Mouse (Mus musculus) naive thymus-derived CD4-positive, alpha-beta T cell, adult 2 months (primary cell): ENCODE data around the gene Zic1.

Experiments
- DNase-seq: peaks from one replicate; pipeline ENCODE4 v3.0.0-alpha.2; 2011; ENCODE audit warnings: low read depth

Zic1 gene

DNA sequence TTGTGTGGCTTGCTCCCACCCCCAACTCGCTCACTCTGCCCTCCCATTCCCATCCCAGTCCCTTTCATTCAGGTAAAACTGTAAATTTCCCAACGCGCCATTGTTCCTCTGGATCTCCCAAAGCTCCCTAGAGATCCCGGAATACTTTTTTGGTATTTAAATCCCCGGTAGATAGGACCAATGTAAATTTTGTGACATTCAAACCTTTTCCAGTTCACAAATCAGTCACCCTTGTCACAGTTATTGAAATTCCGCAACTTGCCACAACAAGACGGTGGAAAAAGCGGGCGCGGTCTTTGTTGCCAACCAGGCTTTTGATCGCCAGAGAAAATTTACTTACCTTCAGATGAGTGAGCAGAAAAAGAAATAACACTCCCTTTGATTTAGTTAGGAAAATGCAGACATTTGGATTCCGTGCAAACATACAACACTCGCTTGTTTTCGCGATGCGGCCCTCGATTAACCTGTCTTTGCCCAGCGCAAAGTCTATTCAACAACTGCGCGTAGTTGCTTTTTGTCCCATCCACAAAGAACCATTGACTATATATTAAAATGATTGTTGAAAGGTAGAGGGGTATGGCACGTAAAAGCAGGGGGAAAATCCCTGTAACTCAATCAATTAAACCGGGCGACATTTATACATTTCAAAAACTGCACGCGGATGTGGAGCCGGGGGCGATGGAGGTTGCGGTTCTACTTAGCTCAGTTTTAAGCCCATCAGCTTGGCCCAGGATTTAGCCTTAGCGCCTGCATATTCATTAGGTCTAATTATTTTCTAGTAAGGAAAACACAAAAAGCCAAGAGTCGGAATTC, 1.6 kb upstream of the Zic1 start:
- no peak for DNase-seq

DNA sequence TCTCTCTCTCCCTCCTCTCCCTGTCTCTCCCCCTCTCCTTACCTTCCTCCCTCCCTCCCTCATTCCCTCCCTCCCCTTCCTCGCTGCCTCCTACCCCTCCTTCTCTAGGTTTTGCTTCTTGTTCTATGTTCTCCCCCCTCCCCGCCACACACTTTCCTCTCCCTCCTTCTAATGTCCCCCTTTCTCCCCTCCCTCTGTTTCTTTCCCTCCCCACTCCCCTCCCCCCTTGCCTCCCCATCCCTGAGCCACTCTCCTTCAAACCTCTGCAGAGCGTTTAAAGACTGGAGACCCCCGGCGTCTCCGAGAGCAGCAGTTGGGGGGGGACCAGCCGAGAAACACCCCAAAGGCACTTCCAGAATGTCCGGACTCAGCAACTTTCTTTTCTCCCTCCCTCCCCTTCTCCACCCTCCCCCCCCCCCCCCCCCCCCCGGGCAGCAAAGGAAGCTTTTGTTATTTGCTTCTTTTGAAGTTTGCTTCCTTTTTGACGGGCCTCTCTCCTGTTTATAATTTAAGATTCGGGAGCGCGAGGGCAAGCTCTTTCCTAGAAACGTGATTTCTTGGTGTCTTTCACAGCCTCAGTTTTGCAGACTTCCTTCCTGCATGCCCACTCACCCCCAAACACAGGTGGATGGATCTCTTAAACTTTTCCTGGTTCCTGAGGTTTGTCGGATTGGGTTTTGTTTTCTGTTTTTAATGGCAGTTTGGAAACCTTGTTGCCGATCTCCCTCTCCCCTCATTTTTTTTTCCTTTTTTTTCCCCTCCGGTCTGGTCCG, 802 bp upstream of the Zic1 start:
- DNase-seq = no peak

DNA sequence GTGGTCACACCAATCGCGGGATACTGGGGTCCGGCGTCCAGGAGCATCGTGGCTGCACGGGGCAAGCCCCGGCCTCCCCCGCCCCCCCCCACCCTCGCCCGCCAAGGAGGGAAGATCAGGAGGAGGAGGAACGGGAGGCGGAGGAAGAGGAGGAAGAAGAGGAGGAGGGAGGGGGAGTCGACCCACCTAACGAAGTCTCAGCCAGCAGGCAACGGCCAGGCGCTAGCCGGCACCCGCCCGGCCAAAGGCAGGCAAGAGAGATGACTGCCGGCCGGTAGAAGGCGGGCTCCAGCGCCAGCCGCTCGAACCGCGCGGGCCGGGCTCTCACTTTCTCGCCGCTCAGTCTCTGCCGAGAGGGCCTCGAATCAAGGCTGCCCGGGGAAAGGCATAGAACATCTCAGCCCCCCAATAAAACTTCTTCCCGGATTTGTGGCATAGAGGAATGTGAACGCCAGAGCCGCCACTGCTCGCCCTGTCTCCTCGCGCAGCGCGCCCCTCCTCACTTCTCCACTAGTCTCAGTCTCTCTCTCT, 574 bp downstream of the Zic1 start:
- DNase-seq = no peak

DNA sequence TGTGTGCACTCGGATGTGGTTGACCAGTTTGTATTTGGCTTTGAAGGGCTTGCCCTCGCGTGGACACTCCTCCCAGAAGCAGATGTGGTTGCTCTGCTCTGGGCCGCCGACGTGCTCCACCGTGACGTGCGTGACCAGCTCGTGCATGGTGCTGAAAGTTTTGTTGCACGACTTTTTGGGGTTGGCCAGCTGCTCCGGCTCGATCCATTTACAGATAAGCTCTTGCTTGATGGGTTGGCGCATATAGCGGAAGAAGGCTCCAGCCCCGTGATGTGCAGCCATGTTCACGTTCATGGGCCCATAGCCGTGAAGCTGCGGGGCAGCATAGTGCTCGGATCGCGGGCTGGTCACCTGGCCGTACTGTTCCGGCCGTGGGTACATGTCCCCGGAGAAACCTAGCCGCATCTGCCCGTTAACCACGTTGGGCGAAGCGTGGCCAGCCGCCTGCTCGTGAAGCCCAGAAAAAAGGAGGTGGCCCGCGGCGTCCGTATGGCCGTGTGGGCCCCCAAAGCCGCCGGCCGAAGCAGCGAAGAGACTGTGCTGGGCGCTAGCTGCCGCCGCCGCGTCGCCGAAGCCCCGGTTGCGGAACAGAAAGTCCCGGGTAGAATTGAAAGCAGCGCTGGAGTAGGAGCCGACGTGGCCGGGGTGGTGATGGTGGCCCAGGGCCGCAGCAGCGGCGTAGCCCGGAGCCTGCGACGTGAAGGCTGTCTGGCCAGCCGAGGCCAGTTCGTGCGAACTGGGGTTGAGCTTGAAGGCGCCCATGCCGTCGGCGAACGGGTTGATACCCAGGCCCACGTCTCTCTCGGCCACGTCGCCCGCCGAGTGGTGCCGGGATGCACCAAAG, 1.3 kb downstream of the Zic1 start:
- peak; percentile 2 for DNase-seq

DNA sequence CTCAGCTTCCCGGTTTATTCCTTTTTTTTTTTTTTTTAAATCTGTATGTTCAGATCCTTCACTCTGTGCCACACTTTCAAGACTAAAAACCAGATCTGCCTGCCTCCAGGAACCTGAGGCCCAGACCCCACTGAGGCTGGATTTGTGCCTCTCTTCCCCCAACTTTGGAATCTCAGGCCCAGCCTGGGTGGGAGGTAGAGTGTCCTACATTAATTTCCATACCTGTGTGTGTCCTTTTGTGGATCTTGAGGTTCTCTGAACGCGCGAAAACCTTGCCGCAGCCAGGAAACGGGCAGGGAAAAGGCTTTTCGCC, 1.8 kb downstream of the Zic1 start:
- no peak for DNase-seq

DNA sequence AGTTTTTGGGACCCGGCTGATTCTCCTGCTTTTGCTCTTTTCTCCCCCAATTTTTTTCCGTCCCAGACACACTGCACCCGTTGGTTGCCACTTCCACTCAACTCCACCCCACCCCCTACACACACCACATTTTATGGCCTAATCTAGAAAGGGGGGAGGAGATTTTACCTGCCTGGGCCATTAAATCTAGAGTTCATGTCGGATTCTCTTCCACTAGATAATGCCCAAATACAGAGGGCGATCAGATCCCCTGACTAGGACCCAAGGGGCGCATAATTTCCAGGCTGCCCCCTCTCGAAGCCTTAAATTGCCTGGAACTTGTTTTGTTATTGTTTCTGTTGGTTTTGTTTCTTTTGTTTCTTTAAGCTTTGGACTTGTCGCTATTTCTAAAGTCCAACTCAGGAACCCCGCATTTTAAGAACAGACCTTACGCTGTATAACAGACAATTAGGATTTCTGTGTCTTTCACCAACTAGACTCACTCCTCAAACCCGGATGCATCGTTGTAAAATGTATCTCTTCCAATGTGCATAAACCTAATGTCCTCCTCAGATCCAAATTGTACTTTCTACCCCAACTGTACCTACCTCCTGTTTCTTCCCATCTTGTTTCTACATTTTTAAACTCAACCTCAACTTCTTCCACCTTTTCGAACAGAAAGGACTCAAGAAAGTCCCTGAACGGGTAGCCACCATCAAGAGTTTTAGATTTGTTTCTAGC, 2.4 kb downstream of the Zic1 start:
- DNase-seq = no peak

DNA sequence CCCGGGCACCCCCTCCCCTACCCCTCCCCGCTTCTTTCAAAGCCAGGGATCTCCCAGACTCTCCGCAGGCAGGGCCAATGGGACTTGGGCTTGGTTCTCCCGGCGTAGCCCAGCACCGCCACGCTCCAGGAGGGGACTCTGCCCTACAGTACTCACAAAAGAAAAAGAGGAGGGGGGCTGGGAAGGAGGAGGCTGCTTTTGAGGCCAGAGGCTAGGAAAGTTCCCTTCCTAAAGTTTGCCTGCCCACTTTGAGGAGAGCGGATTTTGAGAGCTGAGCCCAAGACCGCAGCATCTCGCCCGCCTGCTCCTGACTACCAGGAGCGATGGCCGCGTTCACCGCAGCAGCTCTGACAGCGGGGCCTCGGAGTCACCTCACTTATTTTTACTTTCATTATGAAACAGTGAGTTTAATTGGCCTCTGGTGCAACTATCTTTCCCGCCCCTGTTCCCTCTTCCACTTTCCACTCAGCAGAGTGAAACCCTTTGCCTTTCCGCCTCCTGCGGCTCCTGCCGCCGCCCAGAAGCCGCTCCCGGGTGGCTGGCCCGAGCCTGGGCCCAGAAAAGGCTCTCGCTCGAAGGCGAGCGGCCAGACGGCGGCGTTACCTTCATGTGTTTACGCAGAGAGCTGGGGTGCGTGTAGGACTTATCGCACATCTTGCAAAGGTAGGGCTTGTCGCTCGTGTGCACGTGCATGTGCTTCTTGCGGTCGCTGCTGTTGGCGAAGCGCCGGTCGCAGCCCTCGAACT, 3.6 kb downstream of the Zic1 start, which contains the start of gene Zic4:
Zic4 (plus strand) TSS at position 558 of the 746 bp plus-strand sequence.
- DNase-seq = no peak

DNA sequence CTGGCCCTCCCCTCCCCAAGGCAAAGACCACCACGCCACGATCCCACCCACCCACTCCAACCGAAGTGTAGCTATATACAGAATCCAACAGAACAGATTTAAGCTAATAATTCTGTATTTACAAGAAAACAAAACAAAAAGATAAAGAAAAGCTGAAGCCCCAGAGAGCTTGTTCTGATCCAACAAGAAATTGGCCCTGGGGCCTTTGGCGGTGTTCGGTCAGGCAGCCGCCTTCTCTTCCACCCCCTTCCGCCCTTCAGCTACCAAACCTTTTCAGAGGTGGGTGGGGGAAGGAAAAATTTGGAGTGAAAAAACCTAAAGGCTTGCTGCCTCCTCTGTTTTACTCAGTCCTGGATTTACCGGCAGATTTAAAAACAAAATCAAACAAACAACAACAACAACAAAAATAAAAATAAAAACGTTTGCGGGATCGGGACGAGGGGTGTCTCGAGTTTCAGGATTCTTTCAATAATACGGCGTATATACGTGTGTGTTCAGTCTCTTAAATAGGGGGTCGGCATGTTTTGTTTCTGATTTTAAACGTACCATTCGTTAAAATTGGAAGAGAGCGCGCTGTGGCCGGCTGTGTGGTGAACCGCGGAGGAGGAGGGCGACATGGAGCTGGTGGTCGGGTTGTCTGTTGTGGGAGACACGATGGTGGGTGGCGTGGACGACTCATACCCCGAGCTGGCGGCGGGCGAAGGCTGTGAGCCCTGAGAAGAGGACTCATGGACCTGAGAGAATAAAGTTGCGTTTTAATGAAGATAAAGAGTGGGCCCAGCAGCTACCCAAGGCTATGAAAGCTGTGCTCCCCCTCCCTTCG, 4.4 kb downstream of the Zic1 start:
- no peak for DNase-seq

DNA sequence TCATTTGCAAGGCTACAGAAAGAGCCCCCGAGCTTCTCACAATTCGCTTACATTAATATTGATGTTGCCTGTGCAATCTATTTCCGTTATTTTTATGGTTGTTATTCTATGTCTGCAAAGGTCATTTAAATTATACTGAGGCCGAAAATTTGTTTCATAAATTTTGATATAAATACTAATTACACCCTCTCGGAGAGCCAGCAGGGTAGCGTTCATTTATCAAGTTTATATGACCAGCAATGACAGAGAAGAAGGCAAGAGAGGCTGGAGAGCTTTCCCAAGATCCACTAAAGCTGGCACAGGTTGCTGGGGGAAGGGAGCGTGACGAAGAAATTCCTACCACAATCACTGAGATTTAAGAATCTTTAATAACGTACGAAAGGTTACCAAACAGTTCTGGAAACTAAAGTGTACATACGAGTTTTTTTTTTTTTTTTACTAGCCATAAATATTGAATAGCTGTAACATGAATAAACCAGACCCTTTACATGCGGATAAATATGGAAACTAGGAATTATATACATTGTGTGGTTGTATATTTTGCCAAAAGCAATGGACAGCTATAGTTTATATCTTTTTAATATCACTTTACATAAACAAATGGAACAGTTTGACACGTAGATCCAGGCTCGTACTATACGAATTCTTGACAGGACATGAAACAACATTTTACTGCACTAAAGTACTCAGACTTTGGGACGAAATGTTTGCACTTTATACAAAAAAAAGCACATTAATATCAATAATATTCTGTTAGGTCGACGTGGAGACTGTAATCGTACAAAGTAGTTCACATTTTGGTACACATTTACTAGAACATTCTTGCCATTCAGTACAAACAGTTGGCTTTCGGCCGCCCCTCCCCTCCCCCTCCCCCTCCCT, 5.2 kb downstream of the Zic1 start:
- DNase-seq = no peak

DNA sequence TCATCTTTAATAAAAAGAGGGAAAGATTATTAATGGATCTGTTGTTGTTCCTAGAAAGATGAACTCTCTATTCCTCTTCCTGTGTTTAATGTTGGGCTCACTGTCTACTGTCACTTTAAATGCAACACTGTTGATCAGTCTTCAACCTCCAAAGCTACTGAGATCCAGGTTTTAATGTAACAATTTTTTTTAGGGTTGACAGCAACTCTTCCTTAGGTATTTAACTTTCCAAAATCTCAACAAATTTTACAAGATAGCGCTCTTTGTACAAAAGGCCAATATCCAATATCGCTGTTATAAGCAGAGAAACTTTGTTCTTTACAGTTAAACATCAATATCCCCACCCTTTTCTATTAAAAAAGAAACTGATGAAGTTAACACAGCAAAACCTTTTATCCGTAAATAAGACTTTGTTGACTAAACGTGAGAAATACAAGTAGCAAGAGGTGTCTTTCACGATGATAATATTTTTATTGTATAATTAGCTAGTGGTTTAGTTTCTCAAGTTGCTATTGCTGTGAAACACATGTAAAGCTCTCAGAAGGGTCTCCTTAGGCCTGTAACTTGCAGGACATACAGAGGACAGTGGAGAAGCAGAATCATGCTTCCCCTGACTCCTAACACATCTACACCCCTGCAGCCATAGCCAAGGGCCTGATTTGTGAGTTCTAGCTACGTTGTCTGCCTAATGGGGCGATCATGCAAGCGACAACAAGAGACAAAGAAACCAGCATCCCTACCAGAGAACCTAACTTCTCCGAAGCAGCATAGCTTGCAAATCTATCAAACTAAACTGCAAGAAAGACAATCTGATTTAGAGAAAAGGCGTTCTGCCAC, 6.5 kb downstream of the Zic1 start:
- no peak for DNase-seq

DNA sequence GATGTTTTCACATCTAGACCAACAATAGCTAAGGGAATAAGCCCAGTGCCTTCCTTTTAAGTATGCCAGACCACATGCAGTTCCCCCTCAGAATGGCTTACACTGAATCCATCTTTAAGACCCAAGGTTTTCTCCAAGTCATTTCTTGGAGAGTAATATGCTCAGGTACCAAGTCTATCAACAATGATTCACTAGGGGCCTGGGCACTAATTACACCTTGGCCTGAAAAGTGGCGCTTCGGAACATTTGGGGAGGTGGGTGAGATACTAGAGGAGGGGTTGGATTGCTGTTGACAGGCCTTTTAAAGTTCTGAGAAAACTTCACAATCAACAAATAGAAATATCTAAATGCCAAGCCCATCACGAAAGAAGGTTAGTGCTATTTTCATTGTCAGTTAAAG, 8.3 kb downstream of the Zic1 start:
- DNase-seq = no peak

DNA sequence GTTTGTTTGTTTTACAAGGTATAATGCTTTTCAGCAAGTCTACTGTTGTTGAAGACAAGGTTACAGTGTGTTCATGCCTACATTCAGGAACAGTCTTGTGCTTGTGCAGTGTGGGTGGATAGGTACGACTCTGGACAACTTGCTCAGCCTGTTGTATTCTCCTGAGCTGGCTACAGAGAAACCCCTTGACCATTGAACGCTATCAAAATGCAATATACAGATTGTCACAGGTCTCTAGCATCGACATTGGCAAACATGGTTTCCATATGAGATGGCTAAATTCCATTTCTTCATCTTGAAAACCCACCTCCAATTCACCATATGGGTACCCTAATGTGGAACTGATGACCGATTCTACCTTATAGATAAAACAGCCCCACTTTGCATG, 9.3 kb downstream of the Zic1 start:
- no peak for DNase-seq

DNA sequence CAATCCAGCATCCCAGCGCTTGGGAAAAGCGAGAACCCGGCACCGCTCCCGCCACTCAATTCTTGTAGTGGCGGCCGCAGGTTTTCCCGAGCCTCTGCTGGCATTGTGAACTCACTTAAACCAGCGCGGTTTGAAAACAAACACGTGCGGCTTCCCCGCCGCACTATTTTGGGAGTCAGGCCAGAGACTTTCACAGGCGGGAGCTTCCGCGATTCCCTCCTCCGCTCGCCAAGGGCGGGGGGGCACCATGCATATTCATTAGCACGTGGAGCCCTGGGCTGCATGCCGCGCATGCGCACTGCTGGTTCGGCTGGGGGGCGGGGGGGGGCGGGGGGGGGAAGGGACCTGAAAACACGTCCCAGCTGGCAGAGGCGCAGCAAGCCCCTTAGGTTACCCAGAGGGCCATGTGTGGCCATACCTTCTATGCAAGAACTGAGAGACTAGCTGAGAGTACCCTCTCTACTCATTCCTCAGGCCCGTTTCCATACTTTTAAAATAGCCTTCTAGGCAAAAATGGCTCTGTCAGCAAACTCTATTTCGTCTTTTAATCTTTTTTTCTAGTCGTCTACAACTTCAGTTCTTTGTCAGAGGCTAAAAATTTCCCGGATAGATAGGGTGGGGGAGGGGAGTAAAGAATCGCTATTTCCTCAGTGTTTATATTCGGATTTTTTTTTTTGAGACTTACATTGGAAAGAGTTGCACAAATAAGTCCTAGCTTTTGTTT, 9.8 kb downstream of the Zic1 start:
- DNase-seq = no peak

DNA sequence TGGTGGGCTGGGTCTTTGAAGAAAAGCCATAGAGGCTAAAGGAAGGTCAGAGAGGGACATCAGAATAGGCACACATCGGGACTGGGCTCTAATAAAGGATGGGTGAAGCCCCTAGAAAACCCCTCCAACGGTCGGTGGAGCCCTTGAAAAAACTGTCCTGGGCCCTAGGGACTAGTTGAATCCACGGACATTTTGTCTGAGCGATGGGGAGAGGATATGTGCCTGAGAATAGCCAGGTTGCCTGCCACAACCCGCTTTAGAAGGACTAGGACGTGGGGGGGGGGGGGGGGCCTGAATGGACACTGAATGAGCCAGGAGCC, 10.4 kb downstream of the Zic1 start:
- no peak for DNase-seq

DNA sequence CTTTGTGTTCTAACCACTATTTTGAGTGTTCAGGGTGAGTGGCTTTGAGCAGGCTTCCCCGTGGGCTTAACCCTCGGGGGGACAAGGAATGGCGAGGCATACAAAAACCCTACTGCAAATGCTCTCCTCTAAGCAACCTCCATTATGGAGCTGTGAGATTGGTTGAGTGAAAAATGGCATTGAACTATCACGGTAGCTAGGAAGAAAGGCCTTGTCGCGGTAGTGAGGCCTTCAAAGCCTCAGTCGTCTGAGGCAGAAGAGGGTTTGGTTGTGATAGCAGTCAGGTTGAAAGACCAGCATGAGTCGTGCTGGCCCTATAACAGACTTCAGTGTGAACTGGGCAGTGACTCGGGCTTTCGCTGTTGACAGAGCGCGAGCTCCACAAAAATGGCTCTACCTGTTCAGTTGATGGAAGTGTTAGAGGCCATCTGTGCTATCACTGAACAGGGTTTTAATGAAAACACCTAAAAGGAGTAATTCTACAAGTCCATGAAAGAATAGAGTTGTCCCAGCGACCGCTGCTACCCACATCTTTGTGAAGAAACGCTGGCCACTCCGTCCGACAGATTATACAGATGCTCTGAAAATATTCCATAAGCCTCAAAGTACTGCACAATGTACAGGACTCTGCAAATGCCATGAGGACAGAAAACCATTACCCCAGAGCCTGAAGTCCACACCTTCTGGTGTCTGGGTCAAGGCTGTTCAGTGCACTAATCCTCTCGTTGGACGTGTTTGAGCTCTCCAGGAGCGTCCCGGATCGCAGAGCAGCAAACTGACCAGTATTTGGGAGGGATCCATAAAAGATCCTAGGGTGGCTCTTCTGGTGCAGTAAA, 11.0 kb downstream of the Zic1 start:
- no peak for DNase-seq

DNA sequence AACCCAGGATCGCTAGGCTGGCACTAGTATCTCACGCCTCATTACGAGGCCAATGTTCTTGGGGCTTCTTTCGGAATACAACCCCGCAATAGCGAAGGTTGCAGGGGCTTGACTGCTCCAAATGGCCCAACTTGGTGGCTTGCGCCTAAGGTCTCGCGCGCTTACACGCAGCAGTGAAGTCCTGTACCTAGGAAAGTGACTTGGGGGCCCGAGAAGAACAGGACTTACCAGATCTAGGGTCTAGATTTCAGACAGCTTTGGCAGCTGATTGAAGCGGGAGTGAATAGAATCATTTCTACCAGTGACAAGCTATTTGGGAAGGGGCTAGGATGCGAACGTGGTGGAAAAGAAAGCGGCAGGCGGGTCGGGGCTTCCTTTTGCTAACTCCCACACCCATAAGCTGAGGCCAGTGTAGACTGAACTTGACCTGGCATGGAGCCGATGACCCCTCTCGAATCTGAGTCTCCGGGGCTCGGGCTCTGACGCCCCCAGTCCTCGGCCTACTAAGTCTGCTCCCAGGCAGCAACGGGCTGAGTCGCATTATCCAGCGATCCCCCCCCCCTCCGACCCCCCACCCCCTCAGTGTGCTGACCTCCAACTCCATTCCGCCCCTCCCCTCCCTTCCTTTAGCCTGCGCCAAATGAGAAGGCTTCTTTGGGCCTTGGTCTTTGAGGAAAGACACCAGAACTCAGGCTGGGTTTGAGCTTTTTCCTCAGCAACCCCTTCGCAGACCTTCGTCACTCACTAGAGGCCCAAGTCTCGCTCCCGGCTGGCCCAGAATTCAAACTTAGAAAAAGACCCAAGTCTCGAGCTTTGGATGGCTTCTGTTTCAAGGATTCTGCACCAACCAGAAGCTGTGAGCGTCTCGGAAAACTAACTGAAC, 11.8 kb downstream of the Zic1 start:
- DNase-seq = no peak
